Mouse (Mus musculus): ENCODE measurements around the gene Mkrn2os. TPM values are rescaled to one million over a fixed set of nuclear protein-coding genes. Genes with fewer than 3 reads are reported as not detected.

The Mkrn2os gene
- polyA plus RNA-seq, 1 experiment from 2014 or later = 0.18 TPM

GRCm38 (mm10) chr6:115580810-115581209 is 11.6 kb downstream of the Mkrn2os start:
- Histone ChIP-seq H3K9ac (no peak overlapping the region), H3K9me3 (no peaks in the 10 kb centered on the region), H3K4me3 (no peak overlapping the region), H3K36me3 (peaks cover 45% of the 10 kb centered on the region), H3K27ac (no peak overlapping the region), H3K4me1 (no peaks in the 10 kb centered on the region), H3K4me2 (no peak overlapping the region), H3K27me3 (no peaks in the 10 kb centered on the region)
- WGBS = 67% methylated on average over 3 of the region's 3 CpGs
- ATAC-seq (ENCODE audit: insufficient number of reproducible peaks, insufficient read depth, low FRiP score, low TSS enrichment, low read depth) = no peak

GRCm38 (mm10) chr6:115577941-115578340 is 14.4 kb downstream of the Mkrn2os start:
- Histone ChIP-seq H3K9ac (no peak overlapping the region), H3K27me3 (no peaks in the 10 kb centered on the region), H3K36me3 (peaks cover 67% of the 10 kb centered on the region), H3K9me3 (no peaks in the 10 kb centered on the region), H3K27ac (no peak overlapping the region), H3K4me2 (no peak overlapping the region), H3K4me3 (no peak overlapping the region), H3K4me1 (no peaks in the 10 kb centered on the region)
- ATAC-seq (ENCODE audit: insufficient number of reproducible peaks, insufficient read depth, low FRiP score, low TSS enrichment, low read depth) = no peak
- 94% methylated on average over 9 of the region's 9 CpGs for WGBS

GRCm38 (mm10) chr6:115577407-115577806 is 15.0 kb downstream of the Mkrn2os start:
- ATAC-seq (ENCODE audit: insufficient number of reproducible peaks, insufficient read depth, low FRiP score, low TSS enrichment, low read depth) = no peak
- no peaks in the 10 kb centered on the region for H3K27me3 ChIP-seq
- no peak overlapping the region for H3K9ac ChIP-seq
- WGBS = 82% methylated on average over 5 of the region's 5 CpGs
- peaks cover 71% of the 10 kb centered on the region for H3K36me3 ChIP-seq
- H3K27ac ChIP-seq = no peak overlapping the region
- no peaks in the 10 kb centered on the region for H3K9me3 ChIP-seq
- H3K4me1 ChIP-seq = no peaks in the 10 kb centered on the region
- H3K4me2 ChIP-seq = no peak overlapping the region
- H3K4me3 ChIP-seq = no peak overlapping the region

- H3K4me3 ChIP-seq = no peak overlapping the region
- H3K36me3 ChIP-seq = peaks cover 87% of the 10 kb centered on the region
- H3K4me2 ChIP-seq = no peak overlapping the region
- no peaks in the 10 kb centered on the region for H3K4me1 ChIP-seq
- no peak for ATAC-seq (ENCODE audit: insufficient number of reproducible peaks, insufficient read depth, low FRiP score, low TSS enrichment, low read depth)
- 85% methylated on average over 7 of the region's 7 CpGs for WGBS
- no peak overlapping the region for H3K9ac ChIP-seq
- H3K9me3 ChIP-seq = no peaks in the 10 kb centered on the region
- H3K27me3 ChIP-seq = no peaks in the 10 kb centered on the region
- no peak overlapping the region for H3K27ac ChIP-seq
These were observed 18.2 kb downstream of the Mkrn2os start for GRCm38 (mm10) chr6:115574171-115574570.

- Histone ChIP-seq H3K27ac (no peak overlapping the region), H3K27me3 (no peaks in the 10 kb centered on the region), H3K9me3 (no peaks in the 10 kb centered on the region), H3K4me1 (no peaks in the 10 kb centered on the region), H3K4me2 (no peak overlapping the region), H3K4me3 (no peak overlapping the region), H3K9ac (no peak overlapping the region), H3K36me3 (peaks cover 87% of the 10 kb centered on the region)
- no peak for ATAC-seq (ENCODE audit: insufficient number of reproducible peaks, insufficient read depth, low FRiP score, low TSS enrichment, low read depth)
- 89% methylated on average over 6 of the region's 6 CpGs for WGBS
These were observed 26.8 kb downstream of the Mkrn2os start for GRCm38 (mm10) chr6:115565479-115566045.

GRCm38 (mm10) chr6:115559651-115560632 is 32.4 kb downstream of the Mkrn2os start:
- Histone ChIP-seq H3K4me3 (no peak overlapping the region), H3K27me3 (no peaks in the 10 kb centered on the region), H3K4me1 (no peaks in the 10 kb centered on the region), H3K27ac (no peak overlapping the region), H3K36me3 (peaks cover 74% of the 10 kb centered on the region), H3K9me3 (no peaks in the 10 kb centered on the region), H3K4me2 (no peak overlapping the region), H3K9ac (no peak overlapping the region)
- WGBS = 81% methylated on average over 21 of the region's 21 CpGs
- peak; percentile 37; the same call in 1 of the 2 replicates for ATAC-seq (ENCODE audit: insufficient number of reproducible peaks, insufficient read depth, low FRiP score, low TSS enrichment, low read depth)

- Histone ChIP-seq H3K36me3 (peaks cover 77% of the 10 kb centered on the region), H3K27ac (no peak overlapping the region), H3K4me2 (no peak overlapping the region), H3K9me3 (no peaks in the 10 kb centered on the region), H3K4me3 (no peak overlapping the region), H3K27me3 (no peaks in the 10 kb centered on the region), H3K9ac (no peak overlapping the region), H3K4me1 (no peaks in the 10 kb centered on the region)
- 97% methylated on average over 2 of the region's 2 CpGs for WGBS
- no peak for ATAC-seq (ENCODE audit: insufficient number of reproducible peaks, insufficient read depth, low FRiP score, low TSS enrichment, low read depth)
These were observed 34.2 kb downstream of the Mkrn2os start for GRCm38 (mm10) chr6:115558176-115558575.

- no peaks in the 10 kb centered on the region for H3K9me3 ChIP-seq
- no peak overlapping the region for H3K4me3 ChIP-seq
- peaks cover 81% of the 10 kb centered on the region for H3K36me3 ChIP-seq
- WGBS = 72% methylated on average over 5 of the region's 5 CpGs
- H3K27ac ChIP-seq = no peak overlapping the region
- no peak for ATAC-seq (ENCODE audit: insufficient number of reproducible peaks, insufficient read depth, low FRiP score, low TSS enrichment, low read depth)
- no peak overlapping the region for H3K4me2 ChIP-seq
- H3K4me1 ChIP-seq = no peaks in the 10 kb centered on the region
- H3K9ac ChIP-seq = no peak overlapping the region
- H3K27me3 ChIP-seq = no peaks in the 10 kb centered on the region
These were observed 36.9 kb downstream of the Mkrn2os start for GRCm38 (mm10) chr6:115555485-115555884.

GRCm38 (mm10) chr6:115546276-115546675 is 46.1 kb downstream of the Mkrn2os start:
- no peak overlapping the region for H3K9ac ChIP-seq
- no peak overlapping the region for H3K4me3 ChIP-seq
- no peak overlapping the region for H3K27ac ChIP-seq
- peaks cover 9% of the 10 kb centered on the region for H3K4me1 ChIP-seq
- H3K36me3 ChIP-seq = peaks cover 33% of the 10 kb centered on the region
- no peak overlapping the region for H3K4me2 ChIP-seq
- H3K27me3 ChIP-seq = no peaks in the 10 kb centered on the region
- H3K9me3 ChIP-seq = no peaks in the 10 kb centered on the region
- ATAC-seq (ENCODE audit: insufficient number of reproducible peaks, insufficient read depth, low FRiP score, low TSS enrichment, low read depth) = no peak
- WGBS = 84% methylated on average over 5 of the region's 5 CpGs

- peak within 1 kb of the TSS; percentile 84 for H3K27ac ChIP-seq
- peaks cover 9% of the 10 kb centered on the region for H3K4me1 ChIP-seq
- ATAC-seq (ENCODE audit: insufficient number of reproducible peaks, insufficient read depth, low FRiP score, low TSS enrichment, low read depth) = peak; percentile 89
- H3K27me3 ChIP-seq = no peaks in the 10 kb centered on the region
- under 1% methylated on average over 38 of the region's 38 CpGs for WGBS
- H3K36me3 ChIP-seq = peaks cover 17% of the 10 kb centered on the region
- no peaks in the 10 kb centered on the region for H3K9me3 ChIP-seq
- peak within 1 kb of the TSS; percentile 87 for H3K9ac ChIP-seq
- H3K4me2 ChIP-seq = peak within 1 kb of the TSS; percentile 82
- peak within 1 kb of the TSS; percentile 80 for H3K4me3 ChIP-seq
These were observed 47.9 kb downstream of the Mkrn2os start, which contains the start of gene Tsen2 for GRCm38 (mm10) chr6:115544442-115544970. Gene Tsen2 (plus strand): TSS chr6:115544664.

GRCm38 (mm10) chr6:115542341-115542740 is 50.0 kb downstream of the Mkrn2os start:
- H3K9me3 ChIP-seq = no peaks in the 10 kb centered on the region
- ATAC-seq (ENCODE audit: insufficient number of reproducible peaks, insufficient read depth, low FRiP score, low TSS enrichment, low read depth) = no peak
- H3K36me3 ChIP-seq = no peaks in the 10 kb centered on the region
- peaks cover 9% of the 10 kb centered on the region for H3K4me1 ChIP-seq
- H3K9ac ChIP-seq = no peak overlapping the region
- WGBS = 45% methylated on average over 3 of the region's 3 CpGs
- no peak overlapping the region for H3K4me2 ChIP-seq
- no peaks in the 10 kb centered on the region for H3K27me3 ChIP-seq
- no peak overlapping the region for H3K4me3 ChIP-seq
- H3K27ac ChIP-seq = no peak overlapping the region

Measured in embryonic facial prominence, embryonic 13.5 days (tissue).